Mouse (Mus musculus) heart, adult 2 months (tissue): ENCODE measurements around the gene Zc3h6. TPM values are rescaled to one million over a fixed set of nuclear protein-coding genes. Genes with fewer than 3 reads are reported as not detected.

Experiments
- DNase-seq, 2 experiments: peaks; one replicate each; pipeline ENCODE4 v3.0.0; 2021
- H3K27ac ChIP-seq: fragments of 200-600 bp; 2 replicates; pipeline ENCODE4 v1.8.1; 2022
- H3K27me3 ChIP-seq: fragments of 200-500 bp; 2 replicates; pipeline ENCODE4 v1.6.1; 2012; ENCODE audit warnings: mild to moderate bottlenecking, low read length, inconsistent platforms, mixed read lengths; ENCODE audit not compliant: control insufficient read depth, insufficient read depth
- H3K36me3 ChIP-seq: fragments of 200-500 bp; 2 replicates; pipeline ENCODE4 v1.6.1; 2012; ENCODE audit warnings: low read length, inconsistent platforms; ENCODE audit not compliant: control insufficient read depth, insufficient read depth
- H3K4me1 ChIP-seq: fragments of 200-500 bp; 2 replicates; pipeline ENCODE4 v1.6.1; 2011; ENCODE audit warnings: low read length; ENCODE audit not compliant: control insufficient read depth, insufficient read depth
- H3K4me3 ChIP-seq: fragments of 200-600 bp; 2 replicates; pipeline ENCODE4 v1.8.1; 2022
- H3K79me2 ChIP-seq: fragments of 200-500 bp; replicated peaks from 2 replicates; pipeline ENCODE4 v1.6.1; 2012; ENCODE audit warnings: mild to moderate bottlenecking, inconsistent platforms, low read length, moderate library complexity, mixed read lengths; ENCODE audit not compliant: control insufficient read depth, insufficient read depth
- H3K9ac ChIP-seq: fragments of 200-500 bp; 2 replicates; pipeline ENCODE4 v1.6.1; 2012; ENCODE audit warnings: low read depth, mild to moderate bottlenecking, control low read depth, inconsistent platforms, low read length, mixed read lengths
- CTCF ChIP-seq: fragments of 200-600 bp; IDR thresholded peaks from 2 replicates; pipeline ENCODE4 v1.8.1; 2022; ENCODE audit warnings: antibody characterized with exemption, mild to moderate bottlenecking, moderate library complexity
- EP300 ChIP-seq: fragments of 200-500 bp; IDR thresholded peaks from 2 replicates; pipeline ENCODE4 v1.6.1; 2011; ENCODE audit warnings: low read depth, low read length, control low read depth; ENCODE audit not compliant: insufficient read depth
- POLR2A ChIP-seq: fragments of 200-500 bp; IDR thresholded peaks from 2 replicates; pipeline ENCODE4 v1.6.1; 2011; ENCODE audit warnings: mild to moderate bottlenecking, low read depth, low read length, control low read depth; ENCODE audit not compliant: insufficient read depth
- WGBS: fragments of 180-500 bp; shearing (Covaris S2); methylation state at CpG from one replicate; pipeline ENCODE4 v1.1.7; 2018; 5-methylcytosine and 5-hydroxymethylcytosine counted together
- intact Hi-C: fragments of 180-260 bp; cut with DNase I; formaldehyde crosslinking; loops from one replicate; pipeline ENCODE4 v1.15.1; 2025
- long read RNA-seq: library from polyadenylated mRNA; stranded (forward); transcript quantifications from one replicate; pipeline ENCODE4 v2.0.0, GENCODE M21; 2021
- polyA plus RNA-seq: library from polyadenylated mRNA; depleted of rRNA; stranded (reverse); fragments of >200 nt; gene quantifications from 2 replicates; pipeline ENCODE4 v1.2.3, GENCODE M21; 2012; rRNA removed
- total RNA-seq, 2 experiments: library from RNA; stranded (reverse); gene quantifications; 2 replicates each; pipeline ENCODE4 v1.2.3; 2021

Zc3h6 gene
- total RNA-seq (1 to 10 TPM; 3.1 to 4.7 TPM), polyA plus RNA-seq (1.3 and 1.4 TPM in 2 replicates)
- long read RNA-seq: 0 reads

DNA sequence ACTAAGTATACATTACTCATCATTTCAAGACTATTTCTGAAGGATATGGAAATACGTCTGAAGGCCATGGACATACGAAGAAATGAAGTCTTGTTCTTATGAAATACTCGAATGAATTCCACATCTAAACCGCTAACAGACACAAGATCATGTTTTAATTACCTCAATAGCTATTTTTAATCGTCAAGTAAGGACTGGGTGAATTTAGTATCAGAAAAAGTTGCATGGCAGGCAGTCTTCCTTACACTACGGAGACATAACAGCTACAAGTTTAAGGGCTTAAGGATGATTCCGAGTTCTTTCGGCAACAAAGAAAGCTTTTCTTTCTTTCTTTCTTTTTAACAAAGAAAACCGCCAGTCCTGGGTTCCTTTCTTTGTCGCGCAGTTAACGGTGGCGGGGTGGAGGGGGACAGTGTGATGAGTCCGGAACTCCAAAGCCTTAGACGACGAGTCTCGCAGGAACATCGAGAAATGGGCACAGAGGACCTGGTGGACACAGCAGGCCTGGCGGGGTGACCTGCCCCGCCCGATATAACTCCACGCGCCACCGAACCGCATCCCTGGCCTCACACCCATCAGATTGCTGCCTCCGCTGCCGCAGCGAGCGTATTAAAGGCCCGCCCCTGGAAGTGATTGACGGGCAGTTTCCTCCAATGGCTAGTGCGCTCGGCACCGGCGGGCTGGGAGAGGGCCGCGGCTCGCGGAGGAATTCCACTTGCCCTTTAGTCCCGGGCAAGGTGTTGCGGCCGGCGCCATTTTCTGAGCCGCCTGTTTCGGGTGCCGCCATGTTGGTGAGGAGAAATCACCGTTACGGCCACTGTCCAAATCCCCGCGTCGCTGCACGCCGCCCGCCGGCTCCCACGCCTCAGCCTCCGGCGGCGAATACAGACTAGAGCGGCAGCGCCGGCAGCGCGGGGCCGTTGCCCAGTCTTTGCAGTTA is at the start of gene Zc3h6:
Gene Zc3h6, plus strand, starts transcription at position 762 of the 940 bp plus-strand sequence.
- Histone ChIP-seq H3K27ac (peak within 1 kb of the TSS; percentile 98), H3K27me3 (no peaks in the 10 kb centered on the region), H3K4me3 (peak within 1 kb of the TSS; percentile 99), H3K4me1 (peaks cover 3% of the 10 kb centered on the region; the same call in 1 of the 2 replicates), H3K9ac (peak within 1 kb of the TSS; percentile 97), H3K36me3 (no peaks in the 10 kb centered on the region; the same call in 1 of the 2 replicates), H3K79me2 (no peaks in the 10 kb centered on the region)
- WGBS: under 1% methylated on average over 65 of the region's 65 CpGs
- intact Hi-C loops: loop anchor here (1.0 to 5.0 kb wide), 4 partner anchors 23 to 330 kb away; partner anchors contain the start of genes Chchd5, Ckap2l, Ttl and Zc3h8
- peak; percentile 99 for DNase-seq
- peak; percentile 89 for TF ChIP-seq POLR2A
- TF ChIP-seq CTCF: no peak
- peak; percentile 68; the same call in 1 of the 2 replicates for TF ChIP-seq EP300

DNA sequence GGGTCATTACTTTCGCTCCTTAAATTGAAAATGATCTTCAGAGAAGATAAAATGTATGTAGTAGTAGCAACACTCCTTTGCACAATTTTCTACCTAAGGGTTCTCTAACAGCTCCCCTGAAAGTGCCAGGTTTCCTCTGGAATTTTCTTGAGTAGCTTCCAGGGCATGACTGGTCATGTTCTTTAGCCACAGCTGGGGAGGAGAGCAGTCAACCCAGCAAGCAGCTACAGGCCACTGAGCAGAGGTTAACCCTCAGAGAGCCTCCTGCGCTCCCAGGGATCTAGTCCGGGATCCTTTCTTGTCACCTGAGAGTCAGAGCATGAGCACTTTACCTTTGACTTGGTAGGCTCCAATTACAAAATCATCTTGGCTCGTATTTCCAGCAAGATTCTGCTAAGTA is 42.4 kb upstream of the Zc3h6 start:
- TF ChIP-seq POLR2A: no peak
- no peak for TF ChIP-seq CTCF
- no peak for TF ChIP-seq EP300
- no peak overlapping the region for H3K27ac ChIP-seq
- intact Hi-C loops: no loop called here
- H3K27me3 ChIP-seq: no peaks in the 10 kb centered on the region
- DNase-seq: no peak
- no peaks in the 10 kb centered on the region for H3K4me1 ChIP-seq
- no peaks in the 10 kb centered on the region for H3K79me2 ChIP-seq
- H3K9ac ChIP-seq: no peak overlapping the region
- WGBS: 97% methylated on average over 4 of the region's 4 CpGs
- H3K36me3 ChIP-seq: no peaks in the 10 kb centered on the region
- no peak overlapping the region for H3K4me3 ChIP-seq

DNA sequence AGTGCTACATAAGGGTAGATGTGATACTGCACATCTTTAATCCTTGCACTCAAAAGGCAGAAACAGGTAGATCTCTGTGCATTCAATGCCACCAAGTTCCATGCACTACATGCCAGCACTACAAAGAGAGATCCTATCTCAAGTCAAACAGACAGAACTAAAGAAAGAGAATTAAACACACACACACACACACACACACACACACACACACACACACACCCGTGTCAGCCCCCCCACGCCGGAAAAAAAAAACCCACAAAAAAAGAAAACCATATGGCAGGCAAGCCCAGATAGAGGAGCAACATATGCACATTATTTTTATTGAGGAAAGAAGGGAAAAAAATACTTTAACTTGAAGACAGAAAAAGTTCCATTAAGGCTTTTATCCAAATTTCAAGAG is 38.8 kb upstream of the Zc3h6 start:
- Histone ChIP-seq H3K4me1 (no peaks in the 10 kb centered on the region), H3K27me3 (no peaks in the 10 kb centered on the region), H3K9ac (no peak overlapping the region), H3K4me3 (no peak overlapping the region), H3K27ac (no peak overlapping the region), H3K36me3 (no peaks in the 10 kb centered on the region), H3K79me2 (no peaks in the 10 kb centered on the region)
- WGBS: 76% methylated on average over 3 of the region's 3 CpGs
- DNase-seq: no peak
- intact Hi-C loops: no loop called here
- no peak for TF ChIP-seq POLR2A
- TF ChIP-seq EP300: no peak
- TF ChIP-seq CTCF: no peak

DNA sequence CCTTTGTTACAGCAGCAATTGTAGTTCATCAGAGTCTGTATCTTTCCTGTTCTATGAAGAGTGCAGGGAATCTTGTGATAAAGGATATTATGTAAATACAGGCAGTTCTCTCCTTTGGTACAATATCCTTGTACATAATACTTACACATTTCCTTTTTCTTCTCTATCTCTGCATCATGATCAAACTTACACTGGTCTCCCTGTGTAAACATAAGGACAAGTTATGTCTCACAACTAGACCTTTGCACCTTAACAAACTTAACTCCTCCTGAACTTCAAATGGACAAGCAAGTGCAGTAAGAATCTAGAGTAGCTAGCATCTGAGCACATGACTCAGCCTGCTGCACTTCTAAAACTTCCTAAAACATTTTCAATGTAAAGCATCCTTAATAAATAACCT is 36.5 kb upstream of the Zc3h6 start:
- no peak for DNase-seq
- H3K79me2 ChIP-seq: no peaks in the 10 kb centered on the region
- H3K36me3 ChIP-seq: no peaks in the 10 kb centered on the region
- H3K27ac ChIP-seq: no peak overlapping the region
- H3K4me1 ChIP-seq: no peaks in the 10 kb centered on the region
- H3K4me3 ChIP-seq: no peak overlapping the region
- intact Hi-C loops: no loop called here
- no peak for TF ChIP-seq POLR2A
- no peak for TF ChIP-seq CTCF
- no peak for TF ChIP-seq EP300
- no peaks in the 10 kb centered on the region for H3K27me3 ChIP-seq
- H3K9ac ChIP-seq: no peak overlapping the region

DNA sequence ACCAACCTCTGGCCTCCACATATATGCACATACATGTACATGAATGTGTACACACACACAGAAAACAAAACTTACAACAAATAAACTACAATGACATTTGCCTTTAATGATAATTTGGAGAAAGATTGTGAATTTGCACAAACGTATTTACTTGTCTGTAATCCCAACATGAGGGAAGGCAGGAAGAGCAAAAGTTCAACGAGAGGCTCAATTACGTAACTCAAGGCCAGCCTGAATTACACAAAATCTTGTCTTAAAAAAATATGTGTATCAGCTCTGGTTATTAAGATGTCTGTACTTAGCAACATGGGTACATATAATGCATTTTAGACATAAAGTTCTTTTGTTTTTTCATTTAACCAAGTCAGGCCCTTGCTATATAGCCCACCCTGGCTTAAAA is 30.9 kb upstream of the Zc3h6 start:
- Histone ChIP-seq H3K9ac (no peak overlapping the region), H3K4me3 (no peak overlapping the region), H3K27me3 (no peaks in the 10 kb centered on the region), H3K79me2 (peaks cover 1% of the 10 kb centered on the region; the same call in 1 of the 2 replicates), H3K4me1 (no peaks in the 10 kb centered on the region), H3K36me3 (no peaks in the 10 kb centered on the region), H3K27ac (no peak overlapping the region)
- intact Hi-C loops: no loop called here
- 77% methylated on average over 3 of the region's 3 CpGs for WGBS
- DNase-seq: no peak
- TF ChIP-seq CTCF (no peak), POLR2A (no peak), EP300 (no peak)
